Mouse (Mus musculus) small intestine, adult 2 months (tissue): Measurements from ENCODE around the gene Vps13d.

Experiments
- CTCF ChIP-seq: fragments of 200-500 bp; IDR thresholded peaks from 2 replicates; pipeline ENCODE4 v1.5.1; 2012; ENCODE audit warnings: low read depth, mild to moderate bottlenecking, control low read depth, inconsistent platforms, low read length, moderate library complexity, mixed read lengths; ENCODE audit not compliant: insufficient replicate concordance, insufficient read length; ENCODE audit errors: extremely low read depth
- POLR2A ChIP-seq: fragments of 200-500 bp; IDR thresholded peaks from 2 replicates; pipeline ENCODE4 v1.6.1; 2012; ENCODE audit warnings: low read depth, mild to moderate bottlenecking, control low read depth, inconsistent platforms, low read length, moderate library complexity

DNA sequence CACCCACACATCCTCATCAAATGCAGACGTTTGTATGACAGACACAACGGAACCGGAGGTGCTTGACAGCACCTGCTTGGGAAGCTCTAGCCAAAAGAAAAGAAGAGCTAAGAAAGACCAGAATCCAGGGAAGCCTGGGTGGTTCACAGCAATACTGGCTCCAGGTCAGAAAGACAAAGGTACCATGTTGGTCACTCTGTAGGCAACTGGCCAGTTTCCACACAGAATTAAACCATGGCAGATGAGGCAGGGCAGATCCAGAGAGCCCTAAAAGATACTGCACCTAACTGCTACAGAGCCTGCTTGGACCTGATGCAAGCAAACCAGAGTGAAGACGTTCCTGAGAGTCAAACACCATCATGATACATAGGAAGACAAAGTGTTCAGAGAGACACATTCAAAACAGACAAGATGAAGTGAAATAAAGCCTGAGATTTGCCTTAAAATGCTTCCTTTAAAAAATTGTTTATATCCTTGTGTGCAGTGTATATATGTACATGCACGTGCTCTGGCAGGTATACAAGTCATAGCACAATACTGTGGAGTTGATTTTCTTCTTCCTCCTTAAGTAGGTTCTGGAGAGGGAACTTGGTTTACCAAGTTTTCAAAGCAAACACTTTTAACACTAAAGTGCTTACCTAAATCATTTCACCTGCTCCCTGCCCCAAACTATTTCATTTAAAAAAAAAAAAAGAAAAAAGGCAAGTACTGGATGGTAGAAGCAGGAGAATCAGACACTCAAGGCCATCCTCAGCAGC, 44.3 kb downstream of the Vps13d start:
- TF ChIP-seq CTCF (no peak), POLR2A (no peak)
